Mouse (Mus musculus) hindbrain, embryonic 16.5 days (tissue): ENCODE measurements around the gene Scn4b. TPM values are rescaled to one million over a fixed set of nuclear protein-coding genes. Genes with fewer than 3 reads are reported as not detected.

Experiments used
- ATAC-seq: fragments of 200-750 bp; cut with Nextera tagmentation; 2 replicates; pipeline ENCODE4 v1.8.0; 2017; ENCODE audit warnings: moderate TSS enrichment, moderate library complexity
- H3K27ac ChIP-seq: fragments of 300-500 bp; sonication (generic); 2 replicates; pipeline ENCODE4 v1.5.1; 2014; ENCODE audit warnings: low read depth, mild to moderate bottlenecking, control low read depth, low read length, moderate library complexity
- H3K27me3 ChIP-seq: fragments of 300-500 bp; sonication (generic); replicated peaks from 2 replicates; pipeline ENCODE4 v1.6.1; 2014; ENCODE audit warnings: low read length; ENCODE audit not compliant: control insufficient read depth, insufficient read depth
- H3K36me3 ChIP-seq: fragments of 300-500 bp; sonication (generic); 2 replicates; pipeline ENCODE4 v1.6.1; 2014; ENCODE audit warnings: mild to moderate bottlenecking, low read length, moderate library complexity, mixed read lengths; ENCODE audit not compliant: control insufficient read depth, insufficient read depth
- H3K4me1 ChIP-seq: fragments of 300-500 bp; sonication (generic); 2 replicates; pipeline ENCODE4 v1.6.1; 2014; ENCODE audit warnings: low read depth, low read length; ENCODE audit not compliant: control insufficient read depth, insufficient read depth
- H3K4me2 ChIP-seq: fragments of 300-500 bp; sonication (generic); 2 replicates; pipeline ENCODE4 v1.6.1; 2014; ENCODE audit warnings: mild to moderate bottlenecking, low read length, control low read depth, moderate library complexity
- H3K4me3 ChIP-seq: fragments of 300-500 bp; sonication (generic); 2 replicates; pipeline ENCODE4 v1.5.1; 2014; ENCODE audit warnings: mild to moderate bottlenecking, low read length, control low read depth, moderate library complexity
- H3K9ac ChIP-seq: fragments of 300-500 bp; sonication (generic); 2 replicates; pipeline ENCODE4 v1.6.1; 2014; ENCODE audit warnings: low read depth, mild to moderate bottlenecking, control low read depth, low read length, moderate library complexity
- H3K9me3 ChIP-seq: fragments of 300-500 bp; sonication (generic); 2 replicates; pipeline ENCODE4 v1.6.1; 2014; ENCODE audit warnings: mild to moderate bottlenecking, low read length, moderate library complexity; ENCODE audit not compliant: control insufficient read depth
- WGBS: fragments of 180-500 bp; shearing (Covaris S2); extraction: QIAGEN DNeasy Blood & Tissue Kit; methylation state at CpG from one replicate; pipeline ENCODE4 v1.1.7; 2014; 5-methylcytosine and 5-hydroxymethylcytosine counted together
- polyA plus RNA-seq: library from polyadenylated mRNA; unstranded; fragments of >200 nt; fragmentation: Nextera tagmentation; extraction: Ambion mirVana; gene quantifications from 2 replicates; pipeline ENCODE4 v1.2.1, GENCODE M21; 2015

Gene Scn4b
- polyA plus RNA-seq: 0.60 and 0.81 TPM in 2 replicates

DNA sequence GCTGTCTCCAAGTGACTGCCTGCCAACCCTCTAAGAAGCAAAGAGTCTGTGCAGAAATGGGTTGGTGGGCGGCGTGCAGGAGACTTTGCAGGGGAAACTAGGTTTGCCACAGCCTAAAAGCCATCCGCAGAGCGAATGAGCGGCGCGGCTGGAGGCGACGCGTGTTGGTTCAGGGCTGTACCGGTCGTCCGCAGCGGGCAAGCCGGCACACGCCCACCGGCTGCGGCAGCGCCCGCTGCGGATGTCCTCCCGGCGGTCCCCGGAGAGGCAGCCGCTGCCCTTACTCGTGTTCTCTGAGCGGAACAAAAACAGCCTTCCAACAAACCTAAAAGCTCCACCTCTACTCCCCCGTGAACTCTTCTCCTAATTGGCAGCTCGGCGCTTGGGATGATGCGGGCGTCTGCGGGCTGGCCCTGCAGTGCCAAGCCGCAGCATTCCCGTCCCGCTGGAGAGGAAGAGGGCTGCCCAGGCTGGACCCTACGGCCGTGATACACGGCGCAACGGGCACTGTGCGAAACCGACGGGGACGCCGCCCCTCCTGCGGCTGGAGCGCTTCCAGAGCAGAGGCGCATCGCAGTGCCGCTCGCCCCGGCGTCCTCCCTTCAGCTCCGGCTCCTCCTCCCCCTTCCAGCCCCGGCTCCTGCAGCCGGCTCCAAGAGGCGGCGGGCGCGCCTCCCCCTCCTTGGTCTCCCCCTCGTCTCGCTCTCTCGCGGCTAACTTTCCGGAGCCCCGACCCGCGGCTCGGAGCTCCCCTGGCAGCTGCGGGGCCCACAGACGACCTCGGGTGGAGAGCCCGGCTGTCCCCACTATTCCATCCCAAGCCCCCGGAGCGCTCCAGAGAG lies at the start of gene Scn4b:
TSS of gene Scn4b (plus strand) at position 205 of the 842 bp plus-strand sequence.
- H3K4me1 ChIP-seq: peaks cover 14% of the 10 kb centered on the region
- under 1% methylated on average over 70 of the region's 76 CpGs for WGBS
- no peaks in the 10 kb centered on the region for H3K36me3 ChIP-seq
- H3K4me3 ChIP-seq: peak within 1 kb of the TSS; percentile 51
- H3K27me3 ChIP-seq: peaks cover 57% of the 10 kb centered on the region
- H3K9me3 ChIP-seq: no peaks in the 10 kb centered on the region
- peak within 1 kb of the TSS; percentile 60 for H3K9ac ChIP-seq
- H3K4me2 ChIP-seq: peak within 1 kb of the TSS; percentile 92
- ATAC-seq: peak; percentile 74
- no peak within 1 kb of the TSS for H3K27ac ChIP-seq

DNA sequence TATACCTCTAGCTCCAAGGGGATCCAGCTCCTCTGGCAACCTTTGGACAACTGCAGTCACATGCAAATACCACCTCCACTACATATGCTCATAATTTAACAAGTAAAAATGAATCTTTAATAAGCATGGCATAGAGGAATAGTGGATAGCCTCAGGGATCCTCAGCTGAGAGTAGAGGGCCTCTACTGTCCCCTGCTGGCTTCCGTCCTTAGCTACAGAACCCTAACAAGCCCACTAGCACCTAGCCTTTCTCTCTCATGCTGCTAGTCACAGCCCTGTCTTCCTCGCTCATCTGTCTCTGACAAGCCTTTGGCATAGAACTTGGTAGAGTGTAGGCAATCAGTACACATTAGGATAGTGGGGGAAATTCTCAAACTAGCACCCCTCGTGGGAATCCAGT lies 47.4 kb upstream of the Scn4b start:
- Histone ChIP-seq H3K36me3 (no peaks in the 10 kb centered on the region), H3K4me3 (no peak overlapping the region), H3K4me1 (no peaks in the 10 kb centered on the region), H3K27me3 (no peaks in the 10 kb centered on the region), H3K27ac (no peak overlapping the region), H3K4me2 (no peak overlapping the region), H3K9me3 (no peaks in the 10 kb centered on the region), H3K9ac (no peak overlapping the region)
- ATAC-seq: no peak
- 69% methylated on average over 3 of the region's 3 CpGs for WGBS

DNA sequence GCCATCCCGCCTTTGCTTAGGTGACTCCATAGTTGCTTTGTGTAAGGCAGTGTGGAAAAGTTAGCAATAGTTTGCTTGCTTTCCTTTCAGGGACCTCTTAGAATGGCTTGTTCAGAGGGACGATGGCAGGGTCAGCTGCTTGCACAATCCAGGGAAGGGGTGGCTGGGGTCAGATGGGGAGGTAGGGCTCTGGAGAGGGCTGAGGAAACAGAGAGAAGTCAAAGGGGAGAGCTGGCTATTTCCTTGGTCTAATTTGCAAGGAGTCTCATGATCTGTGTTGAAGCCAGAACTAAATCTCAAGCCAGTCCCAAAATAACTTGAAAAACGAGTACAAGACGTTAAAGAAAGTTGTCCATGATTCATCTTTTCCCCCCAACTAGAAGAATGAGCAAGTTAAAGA lies 45.6 kb upstream of the Scn4b start:
- no peaks in the 10 kb centered on the region for H3K36me3 ChIP-seq
- no peaks in the 10 kb centered on the region for H3K4me1 ChIP-seq
- no peaks in the 10 kb centered on the region for H3K27me3 ChIP-seq
- H3K9me3 ChIP-seq: no peaks in the 10 kb centered on the region
- H3K4me2 ChIP-seq: no peak overlapping the region
- no peak overlapping the region for H3K27ac ChIP-seq
- no peak for ATAC-seq
- no peak overlapping the region for H3K9ac ChIP-seq
- H3K4me3 ChIP-seq: no peak overlapping the region
- 76% methylated on average over 4 of the region's 4 CpGs for WGBS

DNA sequence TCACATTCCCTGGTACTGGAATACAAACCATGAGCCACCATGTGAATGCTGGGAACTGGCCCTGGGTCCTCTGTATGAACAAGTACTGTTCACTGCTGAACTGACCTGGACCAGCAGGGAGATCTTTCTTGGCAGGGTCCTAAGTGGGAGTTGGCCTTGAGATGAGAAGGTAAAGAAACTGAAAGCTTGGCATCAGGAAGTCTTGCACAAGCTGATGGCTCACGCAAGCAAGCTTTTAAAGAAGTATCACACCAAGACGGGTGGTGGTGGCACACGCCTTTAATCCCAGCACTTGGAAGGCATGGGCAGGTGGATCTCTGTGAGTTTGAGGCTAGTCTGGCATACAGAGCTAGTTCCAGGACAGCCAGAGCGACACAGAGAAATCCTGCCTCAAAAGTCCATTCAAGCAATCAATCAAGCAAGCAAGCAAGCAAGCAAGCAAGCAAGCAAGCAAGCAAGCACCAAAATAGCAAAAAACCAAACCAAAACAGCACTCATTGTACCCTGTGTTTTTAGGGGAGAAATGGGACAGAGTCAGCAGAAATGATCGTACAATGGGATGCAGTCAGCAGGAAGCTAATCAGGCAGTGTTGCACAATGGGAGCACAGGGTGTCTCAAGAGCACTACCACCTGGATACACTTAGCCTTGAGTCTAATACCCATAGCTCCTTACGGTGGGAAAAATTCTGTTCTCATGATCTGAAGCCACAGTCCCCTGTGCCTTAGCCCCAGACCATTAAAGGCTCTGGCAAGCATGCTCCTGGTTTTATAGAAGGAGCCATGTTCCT lies 42.9 kb upstream of the Scn4b start:
- Histone ChIP-seq H3K27ac (no peak overlapping the region), H3K4me2 (no peak overlapping the region), H3K4me3 (no peak overlapping the region), H3K9ac (no peak overlapping the region), H3K4me1 (no peaks in the 10 kb centered on the region), H3K27me3 (no peaks in the 10 kb centered on the region), H3K36me3 (no peaks in the 10 kb centered on the region), H3K9me3 (no peaks in the 10 kb centered on the region)
- WGBS: 86% methylated on average over 6 of the region's 6 CpGs
- ATAC-seq: no peak

DNA sequence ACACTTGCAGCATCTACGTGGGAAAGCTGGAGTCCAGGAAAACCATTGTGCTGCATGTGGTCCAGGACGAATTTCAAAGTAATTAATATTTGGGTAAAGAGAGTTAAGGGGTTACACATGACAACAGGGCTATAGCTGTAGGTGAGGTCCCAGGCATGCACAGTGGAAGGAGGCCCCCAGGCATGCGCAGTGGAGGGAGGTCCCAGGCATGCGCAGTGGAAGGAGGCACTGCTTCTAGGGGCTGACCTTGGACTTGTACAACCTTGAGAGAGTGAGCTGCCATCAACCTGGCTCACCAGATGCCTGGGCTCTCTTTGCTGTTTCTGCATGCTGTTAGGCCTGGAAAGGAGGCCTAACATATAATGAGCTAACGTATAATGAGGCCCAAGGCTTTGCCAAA lies 40.3 kb upstream of the Scn4b start:
- Histone ChIP-seq H3K9ac (no peak overlapping the region), H3K36me3 (no peaks in the 10 kb centered on the region), H3K27ac (no peak overlapping the region), H3K4me3 (no peak overlapping the region), H3K9me3 (no peaks in the 10 kb centered on the region), H3K4me1 (no peaks in the 10 kb centered on the region), H3K4me2 (no peak overlapping the region), H3K27me3 (no peaks in the 10 kb centered on the region)
- WGBS: 78% methylated on average over 5 of the region's 5 CpGs
- no peak for ATAC-seq

DNA sequence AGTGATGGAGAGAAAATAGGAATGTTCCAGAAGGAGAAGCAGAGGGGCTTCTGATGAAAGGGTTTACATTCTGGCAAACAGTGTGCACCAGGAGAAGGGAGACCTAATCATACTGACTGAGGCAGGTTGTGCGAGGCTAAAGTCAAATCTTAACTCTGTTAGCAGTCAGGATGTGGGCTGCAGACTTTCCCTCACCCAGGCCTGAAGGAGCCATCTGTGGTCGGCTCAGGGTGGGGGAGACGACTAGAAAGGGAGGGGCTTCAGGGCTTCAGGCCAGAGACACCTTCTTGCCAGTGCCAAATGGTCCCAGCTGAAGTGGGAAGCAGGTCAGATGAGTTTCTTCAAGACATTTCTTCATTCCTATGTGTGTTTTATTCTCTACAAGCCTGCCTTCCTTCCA lies 39.8 kb upstream of the Scn4b start:
- Histone ChIP-seq H3K4me3 (no peak overlapping the region), H3K9ac (no peak overlapping the region), H3K27ac (no peak overlapping the region), H3K4me2 (no peak overlapping the region), H3K9me3 (no peaks in the 10 kb centered on the region), H3K4me1 (no peaks in the 10 kb centered on the region), H3K27me3 (no peaks in the 10 kb centered on the region), H3K36me3 (no peaks in the 10 kb centered on the region)
- ATAC-seq: no peak
- whole genome bisulfite sequencing: 63% methylated on average over 3 of the region's 3 CpGs

DNA sequence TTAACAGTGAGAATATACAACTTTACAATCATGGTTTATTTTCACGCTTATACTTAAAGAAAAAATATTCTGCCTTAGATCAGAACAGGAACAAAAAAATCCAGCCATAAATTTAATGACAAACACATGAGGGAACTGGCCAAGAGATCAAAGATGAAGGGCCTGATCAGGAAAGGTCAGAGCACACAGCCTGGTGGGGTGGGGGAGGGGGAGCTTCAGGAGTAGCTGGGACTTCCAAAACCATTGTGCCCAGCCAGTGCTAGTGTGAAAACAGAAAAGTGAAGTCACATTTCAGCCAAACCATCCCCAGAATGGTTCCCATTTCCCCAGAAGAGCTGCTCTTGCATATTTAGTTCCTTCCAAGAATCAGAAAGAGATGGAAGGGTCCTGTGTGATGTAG lies 35.7 kb upstream of the Scn4b start:
- ATAC-seq: no peak
- H3K36me3 ChIP-seq: no peaks in the 10 kb centered on the region
- H3K9me3 ChIP-seq: no peaks in the 10 kb centered on the region
- H3K27me3 ChIP-seq: no peaks in the 10 kb centered on the region
- H3K4me2 ChIP-seq: no peak overlapping the region
- no peak overlapping the region for H3K4me3 ChIP-seq
- H3K4me1 ChIP-seq: no peaks in the 10 kb centered on the region
- H3K9ac ChIP-seq: no peak overlapping the region
- H3K27ac ChIP-seq: no peak overlapping the region
- 82% methylated on average over 1 of the region's 1 CpGs for WGBS

DNA sequence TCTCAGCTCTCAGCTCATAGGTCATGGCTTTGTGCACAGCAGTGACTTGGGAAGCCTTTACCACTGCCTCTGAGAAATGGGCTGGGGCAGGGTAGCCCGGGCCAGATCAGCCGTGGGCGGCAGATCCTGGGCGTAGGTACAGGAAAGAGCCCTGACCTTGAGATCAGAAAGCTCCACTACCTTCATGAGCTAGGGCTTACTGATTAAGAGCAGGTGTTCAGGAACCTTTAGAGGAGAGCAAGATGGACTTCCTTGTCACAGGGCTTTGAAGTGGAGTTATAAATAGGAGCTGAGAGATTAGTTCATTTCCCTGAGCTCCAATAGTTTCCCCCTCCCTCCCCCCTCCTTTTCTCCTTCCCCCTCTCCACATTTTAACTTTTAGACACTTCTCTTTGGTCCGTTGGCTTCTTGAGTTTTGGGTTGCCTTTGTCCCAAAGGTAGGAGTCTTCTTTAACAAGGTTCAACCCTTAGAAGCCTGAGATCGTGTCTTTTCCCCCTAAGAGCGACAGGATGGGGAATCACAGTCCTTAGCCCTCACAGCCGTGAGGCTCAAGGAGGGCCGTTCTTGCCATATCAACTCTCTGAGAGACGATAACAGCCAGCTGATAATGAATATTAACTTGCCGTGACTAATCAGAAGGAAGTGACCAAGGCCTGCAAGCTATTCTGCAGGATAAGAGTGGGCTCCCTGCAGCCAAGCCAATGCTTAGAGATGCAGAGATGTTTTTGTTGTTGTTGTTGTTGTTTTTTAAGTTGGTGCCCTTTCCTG lies 34.8 kb upstream of the Scn4b start:
- no peaks in the 10 kb centered on the region for H3K4me1 ChIP-seq
- no peaks in the 10 kb centered on the region for H3K27me3 ChIP-seq
- no peak for ATAC-seq
- no peak overlapping the region for H3K4me3 ChIP-seq
- no peak overlapping the region for H3K9ac ChIP-seq
- no peak overlapping the region for H3K27ac ChIP-seq
- H3K4me2 ChIP-seq: no peak overlapping the region
- no peaks in the 10 kb centered on the region for H3K36me3 ChIP-seq
- 76% methylated on average over 11 of the region's 11 CpGs for WGBS
- H3K9me3 ChIP-seq: no peaks in the 10 kb centered on the region
